Mouse (Mus musculus): ENCODE data around the gene Myo6. TPM values are rescaled to one million over a fixed set of nuclear protein-coding genes. Genes with fewer than 3 reads are reported as not detected.

The Myo6 gene
- polyA plus RNA-seq, 2 experiments = 1.8 to 2.3 TPM

DNA sequence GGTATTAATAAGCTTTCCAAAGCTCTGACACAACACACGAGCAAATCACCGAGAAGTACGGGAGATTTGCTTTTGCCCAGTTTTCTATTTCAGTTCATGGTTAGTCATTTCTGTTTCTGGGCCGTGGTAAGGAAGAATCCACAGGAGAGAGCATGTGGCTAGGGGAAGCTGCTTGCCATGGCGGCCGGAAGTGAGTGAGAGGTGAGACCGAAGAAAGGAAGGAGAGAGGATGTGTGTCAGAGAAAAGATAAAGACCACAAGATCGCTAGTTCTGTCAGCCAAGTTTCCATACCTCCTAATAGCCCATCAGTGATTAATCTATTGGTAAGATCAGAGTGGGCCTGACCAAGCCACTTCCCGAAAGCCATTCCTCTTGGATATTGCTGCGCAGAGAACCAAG, 87.3 kb downstream of the Myo6 start:
- TF ChIP-seq CTCF (IDR thresholded peaks at IDR 0.05; ENCODE audit: low read depth) (no peak), EP300 (IDR thresholded peaks at IDR 0.05; ENCODE audit: low read depth) (no peak)
- Histone ChIP-seq H3K27ac (no peak overlapping the region), H3K4me1 (replicated peaks; ENCODE audit: control insufficient read depth in 2 of 2, insufficient read depth in 2 of 2, low read length in 1 of 2) (no peaks in the 10 kb centered on the region), H3K9ac (replicated peaks) (no peak overlapping the region), H3K27me3 (ENCODE audit: control insufficient read depth, insufficient read depth, low read length) (no peaks in the 10 kb centered on the region), H3K36me3 (replicated peaks; ENCODE audit: control insufficient read depth, insufficient read depth, low read depth) (no peaks in the 10 kb centered on the region), H3K4me2 (ENCODE audit: low read depth) (no peak overlapping the region), H3K4me3 (ENCODE audit: insufficient read depth in 1 of 2, low read depth in 2 of 2, low read length in 2 of 2) (no peak overlapping the region), H3K9me3 (ENCODE audit: control insufficient read depth, low read length) (no peaks in the 10 kb centered on the region)
- DNase-seq (ENCODE audit: low read depth in 3 of 3, low spot score in 3 of 3) (no peak), ATAC-seq (ENCODE audit: insufficient read depth) (no peak)
- 11% methylated on average over 10 of the region's 10 CpGs for WGBS (ENCODE audit: insufficient replicate concordance)

DNA sequence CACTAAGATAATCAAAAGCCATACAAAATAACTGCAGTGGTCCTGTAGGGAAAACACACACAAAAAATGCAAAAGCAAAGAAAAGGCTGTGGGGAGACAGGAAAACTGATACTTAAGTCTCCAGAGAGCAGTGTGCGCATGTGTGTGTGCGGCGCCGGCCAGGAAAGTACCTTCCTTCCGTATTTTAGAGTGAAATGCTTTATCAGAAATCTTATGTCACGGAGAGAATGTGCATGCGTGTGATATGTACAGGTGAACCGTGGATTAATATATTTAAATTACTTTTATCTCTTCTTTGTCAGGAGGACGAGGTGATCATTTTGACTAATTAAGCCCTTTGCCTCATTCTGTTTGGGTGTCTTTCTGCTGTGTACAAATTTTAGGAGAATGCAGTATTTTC, 88.4 kb downstream of the Myo6 start:
- Histone ChIP-seq H3K9me3 (ENCODE audit: control insufficient read depth, low read length) (no peaks in the 10 kb centered on the region), H3K27me3 (ENCODE audit: control insufficient read depth, insufficient read depth, low read length) (no peaks in the 10 kb centered on the region), H3K9ac (replicated peaks) (no peak overlapping the region), H3K4me3 (ENCODE audit: insufficient read depth in 1 of 2, low read depth in 2 of 2, low read length in 2 of 2) (no peak overlapping the region), H3K36me3 (replicated peaks; ENCODE audit: control insufficient read depth, insufficient read depth, low read depth) (no peaks in the 10 kb centered on the region), H3K27ac (no peak overlapping the region), H3K4me2 (ENCODE audit: low read depth) (no peak overlapping the region), H3K4me1 (replicated peaks; ENCODE audit: control insufficient read depth in 2 of 2, insufficient read depth in 2 of 2, low read length in 1 of 2) (no peaks in the 10 kb centered on the region)
- DNase-seq (ENCODE audit: low read depth in 3 of 3, low spot score in 3 of 3) (no peak), ATAC-seq (ENCODE audit: insufficient read depth) (no peak)
- WGBS (ENCODE audit: insufficient replicate concordance) = 24% methylated on average over 9 of the region's 9 CpGs
- TF ChIP-seq CTCF (IDR thresholded peaks at IDR 0.05; ENCODE audit: low read depth) = no peak
- no peak for TF ChIP-seq EP300 (IDR thresholded peaks at IDR 0.05; ENCODE audit: low read depth)

- no peak for ATAC-seq (ENCODE audit: insufficient read depth)
- no peaks in the 10 kb centered on the region for H3K9me3 ChIP-seq (ENCODE audit: control insufficient read depth, low read length)
- H3K9ac ChIP-seq (replicated peaks) = no peak overlapping the region
- no peak overlapping the region for H3K27ac ChIP-seq
- no peak for DNase-seq (ENCODE audit: low read depth in 3 of 3, low spot score in 3 of 3)
- no peaks in the 10 kb centered on the region for H3K4me1 ChIP-seq (replicated peaks; ENCODE audit: control insufficient read depth in 2 of 2, insufficient read depth in 2 of 2, low read length in 1 of 2)
- no peak overlapping the region for H3K4me2 ChIP-seq (ENCODE audit: low read depth)
- no peaks in the 10 kb centered on the region for H3K36me3 ChIP-seq (replicated peaks; ENCODE audit: control insufficient read depth, insufficient read depth, low read depth)
- 75% methylated on average over 2 of the region's 2 CpGs for WGBS (ENCODE audit: insufficient replicate concordance)
- no peak for TF ChIP-seq EP300 (IDR thresholded peaks at IDR 0.05; ENCODE audit: low read depth)
- no peak for TF ChIP-seq CTCF (IDR thresholded peaks at IDR 0.05; ENCODE audit: low read depth)
- no peaks in the 10 kb centered on the region for H3K27me3 ChIP-seq (ENCODE audit: control insufficient read depth, insufficient read depth, low read length)
- H3K4me3 ChIP-seq (ENCODE audit: insufficient read depth in 1 of 2, low read depth in 2 of 2, low read length in 2 of 2) = no peak overlapping the region
Measured at GRCm38 (mm10) chr9:80256561-80256960, 91.7 kb downstream of the Myo6 start.

DNA sequence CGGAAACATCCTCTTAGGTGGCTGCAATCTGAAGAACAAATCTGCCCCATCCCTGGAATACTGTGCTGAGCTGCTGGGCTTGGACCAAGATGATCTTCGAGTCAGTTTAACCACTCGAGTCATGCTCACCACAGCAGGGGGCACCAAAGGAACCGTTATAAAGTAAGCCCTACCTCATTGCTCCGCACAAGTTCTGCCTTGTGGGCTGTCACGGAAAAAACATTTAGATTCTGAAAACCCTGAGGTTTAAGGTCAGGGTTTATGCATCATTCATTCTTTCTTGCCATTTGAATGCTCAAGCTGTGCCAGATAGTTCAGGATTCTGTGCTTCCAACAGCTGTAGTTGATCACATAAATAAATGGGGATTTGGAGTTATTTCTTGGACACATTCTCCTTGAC, 93.6 kb downstream of the Myo6 start:
- TF ChIP-seq EP300 (IDR thresholded peaks at IDR 0.05; ENCODE audit: low read depth) = no peak
- no peak for TF ChIP-seq CTCF (IDR thresholded peaks at IDR 0.05; ENCODE audit: low read depth)
- ATAC-seq (ENCODE audit: insufficient read depth) (no peak), DNase-seq (ENCODE audit: low read depth in 3 of 3, low spot score in 3 of 3) (no peak)
- no peak overlapping the region for H3K27ac ChIP-seq
- no peaks in the 10 kb centered on the region for H3K4me1 ChIP-seq (replicated peaks; ENCODE audit: control insufficient read depth in 2 of 2, insufficient read depth in 2 of 2, low read length in 1 of 2)
- H3K9ac ChIP-seq (replicated peaks) = no peak overlapping the region
- H3K36me3 ChIP-seq (replicated peaks; ENCODE audit: control insufficient read depth, insufficient read depth, low read depth) = no peaks in the 10 kb centered on the region
- no peaks in the 10 kb centered on the region for H3K9me3 ChIP-seq (ENCODE audit: control insufficient read depth, low read length)
- no peaks in the 10 kb centered on the region for H3K27me3 ChIP-seq (ENCODE audit: control insufficient read depth, insufficient read depth, low read length)
- no peak overlapping the region for H3K4me3 ChIP-seq (ENCODE audit: insufficient read depth in 1 of 2, low read depth in 2 of 2, low read length in 2 of 2)
- 30% methylated on average over 6 of the region's 6 CpGs for WGBS (ENCODE audit: insufficient replicate concordance)
- no peak overlapping the region for H3K4me2 ChIP-seq (ENCODE audit: low read depth)

- no peaks in the 10 kb centered on the region for H3K36me3 ChIP-seq (replicated peaks; ENCODE audit: control insufficient read depth, insufficient read depth, low read depth)
- H3K9ac ChIP-seq (replicated peaks) = no peak overlapping the region
- no peaks in the 10 kb centered on the region for H3K4me1 ChIP-seq (replicated peaks; ENCODE audit: control insufficient read depth in 2 of 2, insufficient read depth in 2 of 2, low read length in 1 of 2)
- no peak overlapping the region for H3K27ac ChIP-seq
- ATAC-seq (ENCODE audit: insufficient read depth) = no peak
- TF ChIP-seq CTCF (IDR thresholded peaks at IDR 0.05; ENCODE audit: low read depth) = no peak
- TF ChIP-seq EP300 (IDR thresholded peaks at IDR 0.05; ENCODE audit: low read depth) = no peak
- DNase-seq (ENCODE audit: low read depth in 3 of 3, low spot score in 3 of 3) = no peak
- H3K9me3 ChIP-seq (ENCODE audit: control insufficient read depth, low read length) = no peaks in the 10 kb centered on the region
- no peaks in the 10 kb centered on the region for H3K27me3 ChIP-seq (ENCODE audit: control insufficient read depth, insufficient read depth, low read length)
- no peak overlapping the region for H3K4me3 ChIP-seq (ENCODE audit: insufficient read depth in 1 of 2, low read depth in 2 of 2, low read length in 2 of 2)
- WGBS (ENCODE audit: insufficient replicate concordance) = 18% methylated on average over 3 of the region's 3 CpGs
- no peak overlapping the region for H3K4me2 ChIP-seq (ENCODE audit: low read depth)
Measured at GRCm38 (mm10) chr9:80260905-80261304, 96.1 kb downstream of the Myo6 start.

All from liver, embryonic 14.5 days (tissue).